18 mouse cellular contexts compared by ENCODE assay signal in the genomic region with DNA sequence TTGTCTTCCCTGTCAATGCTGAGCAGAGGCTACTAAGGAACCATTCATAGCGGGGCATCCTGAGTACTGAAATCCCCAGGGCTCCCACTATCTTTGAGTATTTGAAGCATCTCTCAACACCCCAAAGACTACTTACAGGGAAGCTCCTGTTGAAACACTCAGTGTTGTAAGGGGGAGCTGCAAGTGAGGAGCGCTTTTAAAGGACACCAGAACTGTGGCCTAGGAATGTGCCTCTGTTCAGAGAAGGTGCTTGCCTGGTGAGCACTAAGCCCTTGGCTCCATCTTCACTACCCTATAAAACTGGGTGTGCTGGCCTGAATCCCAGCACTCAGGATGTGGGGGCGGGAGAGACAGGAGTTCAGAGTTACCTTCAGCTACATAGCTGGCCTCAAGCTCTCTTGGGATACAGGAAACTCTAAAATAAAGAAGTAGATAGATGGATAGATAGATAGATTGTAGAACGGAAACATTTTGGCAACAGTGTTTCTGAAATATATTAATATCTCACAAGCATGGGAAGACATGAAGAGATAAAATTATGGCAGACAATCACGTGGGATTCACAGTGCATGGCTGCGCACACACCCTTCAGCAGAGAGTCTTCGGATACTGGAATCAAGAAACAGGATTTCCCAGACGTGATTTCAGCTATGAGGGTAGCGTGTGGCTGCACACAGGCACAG. TPM values are rescaled to one million over a fixed set of nuclear protein-coding genes. Genes with fewer than 3 reads are reported as not detected.
DNase-seq lines count a peak whose midpoint lies in the region; TF ChIP-seq lines count a peak whose summit lies in the region.
"Had no signal": no experiment of that assay in that cellular context is flagged by ENCODE, and none has a peak within 500 bp of the region (broad histone marks: within the 10 kb centered on the region; RNA-seq: fewer than 3 reads in every experiment).

No protein-coding gene starts in this region.

- TF ChIP-seq POLR2A in thymus, adult 2 months (IDR thresholded peaks at IDR 0.05; ENCODE audit: control insufficient read depth, extremely low read depth, insufficient read depth, low read length, poor library complexity) = no peak

- peaks cover 16% of the 10 kb centered on the region for H3K4me1 ChIP-seq in heart, embryonic 10.5 days
- peaks cover 42% of the 10 kb centered on the region for H3K4me1 ChIP-seq in thymus, adult 2 months (replicated peaks; ENCODE audit: control insufficient read depth, insufficient read depth, low read length)

- peaks cover 3% of the 10 kb centered on the region; the same call in 1 of the 2 replicates for H3K27me3 ChIP-seq in heart, embryonic 10.5 days (ENCODE audit: insufficient read depth, poor library complexity, severe bottlenecking)
- no peaks in the 10 kb centered on the region for H3K27me3 ChIP-seq in thymus, adult 2 months (ENCODE audit: control insufficient read depth, insufficient read depth, low read length)
- H3K27me3 ChIP-seq: embryonic facial prominence, embryonic 12.5 days; limb, embryonic 15.5 days; Patski had no signal

- peak; percentile 64 for DNase-seq in heart, embryonic 10.5 days (ENCODE audit: low spot score)
- no peak for DNase-seq in heart, adult 9 months (ENCODE audit: low spot score in 2 of 2)
- DNase-seq in layer of hippocampus, adult 2 months (ENCODE audit: low spot score in 2 of 2) = no peak
- no peak for DNase-seq in layer of hippocampus, adult 11-12 months (ENCODE audit: low spot score)
- DNase-seq in thymus, adult 2 months = no peak
- no peak for DNase-seq in thymus, postnatal 10 days (ENCODE audit: low spot score in 2 of 2)
- DNase-seq in spleen, adult 12 weeks (ENCODE audit: low spot score) = no peak
- DNase-seq: adrenal gland, postnatal 25 days; B cell, adult 2 months; cerebellum, adult 8-10 months; gastrocnemius, postnatal 14 days; kidney, adult 8-10 months; kidney, postnatal 25 days; lung, postnatal 14 days; right cerebral cortex, postnatal 4 days had no signal

- H3K27ac ChIP-seq in heart, embryonic 10.5 days = no peak overlapping the region
- peak overlapping the region; percentile 71 for H3K27ac ChIP-seq in layer of hippocampus, adult 2 months
- peak overlapping the region; percentile 93 for H3K27ac ChIP-seq in thymus, adult 2 months (ENCODE audit: control insufficient read depth, insufficient read depth, low read length)
- H3K27ac ChIP-seq: embryonic facial prominence, embryonic 12.5 days; limb, embryonic 15.5 days had no signal

- no peaks in the 10 kb centered on the region for H3K9me3 ChIP-seq in heart, embryonic 10.5 days
- H3K9me3 ChIP-seq: embryonic facial prominence, embryonic 12.5 days had no signal

- no peaks in the 10 kb centered on the region for H3K36me3 ChIP-seq in heart, embryonic 10.5 days
- H3K36me3 ChIP-seq in thymus, adult 2 months (ENCODE audit: control insufficient read depth, insufficient read depth, low read length) = no peaks in the 10 kb centered on the region
- H3K36me3 ChIP-seq: embryonic facial prominence, embryonic 12.5 days; limb, embryonic 15.5 days had no signal

- TF ChIP-seq CTCF in layer of hippocampus, adult 2 months (conservative IDR thresholded peaks at IDR 0.05) = no peak
- no peak for TF ChIP-seq CTCF in thymus, adult 2 months (IDR thresholded peaks at IDR 0.05; ENCODE audit: borderline replicate concordance, control insufficient read depth, extremely low read depth, insufficient read depth, low read length, poor library complexity)

- no peak overlapping the region for H3K4me3 ChIP-seq in heart, embryonic 10.5 days
- H3K4me3 ChIP-seq in layer of hippocampus, adult 2 months = no peak overlapping the region
- no peak overlapping the region for H3K4me3 ChIP-seq in thymus, adult 2 months (ENCODE audit: control insufficient read depth, insufficient read depth, low read length)
- H3K4me3 ChIP-seq: embryonic facial prominence, embryonic 12.5 days; limb, embryonic 15.5 days had no signal

- WGBS in heart, embryonic 10.5 days = 67% methylated on average over 9 of the region's 9 CpGs
- 75% methylated on average over 9 of the region's 9 CpGs for WGBS in thymus, adult 2 months

RNA-seq across cellular contexts. Expression of a gene that starts 22.7 kb away (rescaled TPM):
- 4.9 and 6.0 TPM in 2 replicates for polyA plus RNA-seq in heart, embryonic 10.5 days (2016; fragmentation: Nextera tagmentation; extraction: Ambion mirVana)
- 10 to 100 TPM; 75.7 to 83.3 TPM for total RNA-seq in layer of hippocampus, adult 2 months (2021)
- 103 and 107 TPM in 2 replicates for polyA plus RNA-seq in thymus, adult 2 months (2012; rRNA removed)

Comparison
In these comparisons a context has a peak if more than half of its experiments do, and no peak if none do; other contexts are left out.
1. RNA of a gene that starts 22.7 kb away (polyA plus RNA-seq): 103 to 107 TPM in thymus, adult 2 months; 4.9 to 6.0 TPM in heart, embryonic 10.5 days; every median in the first group is over 10 times any median in the second.